Mouse (Mus musculus) brain, embryonic 14.5 days (tissue): ENCODE data around the gene Cep128.

ENCODE experiments used
- CTCF ChIP-seq: fragments of 200-500 bp; IDR thresholded peaks from 2 replicates; pipeline ENCODE4 v1.5.1; 2012; ENCODE audit warnings: inconsistent platforms, mild to moderate bottlenecking, moderate library complexity, borderline replicate concordance; ENCODE audit not compliant: insufficient read depth, insufficient read length; ENCODE audit errors: extremely low read depth
- POLR2A ChIP-seq: fragments of 200-500 bp; IDR thresholded peaks from 2 replicates; pipeline ENCODE4 v1.6.1; 2012; ENCODE audit warnings: mild to moderate bottlenecking, inconsistent platforms, borderline replicate concordance; ENCODE audit not compliant: poor library complexity, insufficient read depth, insufficient read length, severe bottlenecking; ENCODE audit errors: extremely low read depth

- TF ChIP-seq CTCF = no peak
- no peak for TF ChIP-seq POLR2A
Observed at GRCm38 (mm10) chr12:91066286-91067082, 317.7 kb downstream of the Cep128 start.
